Mouse (Mus musculus) splenic B cell, adult 2 months (primary cell): ENCODE measurements around the gene Mea1.
A peak's percentile ranks its signal among the peaks of the same experiment; 100 is the strongest.

Source experiments
- DNase-seq: peaks from one replicate; pipeline ENCODE4 v3.0.0-alpha.2; 2011; ENCODE audit warnings: low read depth, low spot score
- H3K27me3 ChIP-seq: 2 replicates; pipeline ENCODE4 v1.6.1; 2012; ENCODE audit warnings: mild to moderate bottlenecking, low read length, moderate library complexity, mixed read lengths; ENCODE audit not compliant: control insufficient read depth, poor library complexity, insufficient read depth, severe bottlenecking
- H3K36me3 ChIP-seq: 2 replicates; pipeline ENCODE4 v1.6.1; 2012; ENCODE audit warnings: mild to moderate bottlenecking, low read length, moderate library complexity, mixed read lengths; ENCODE audit not compliant: control insufficient read depth, poor library complexity, insufficient read depth, severe bottlenecking

The Mea1 gene

DNA sequence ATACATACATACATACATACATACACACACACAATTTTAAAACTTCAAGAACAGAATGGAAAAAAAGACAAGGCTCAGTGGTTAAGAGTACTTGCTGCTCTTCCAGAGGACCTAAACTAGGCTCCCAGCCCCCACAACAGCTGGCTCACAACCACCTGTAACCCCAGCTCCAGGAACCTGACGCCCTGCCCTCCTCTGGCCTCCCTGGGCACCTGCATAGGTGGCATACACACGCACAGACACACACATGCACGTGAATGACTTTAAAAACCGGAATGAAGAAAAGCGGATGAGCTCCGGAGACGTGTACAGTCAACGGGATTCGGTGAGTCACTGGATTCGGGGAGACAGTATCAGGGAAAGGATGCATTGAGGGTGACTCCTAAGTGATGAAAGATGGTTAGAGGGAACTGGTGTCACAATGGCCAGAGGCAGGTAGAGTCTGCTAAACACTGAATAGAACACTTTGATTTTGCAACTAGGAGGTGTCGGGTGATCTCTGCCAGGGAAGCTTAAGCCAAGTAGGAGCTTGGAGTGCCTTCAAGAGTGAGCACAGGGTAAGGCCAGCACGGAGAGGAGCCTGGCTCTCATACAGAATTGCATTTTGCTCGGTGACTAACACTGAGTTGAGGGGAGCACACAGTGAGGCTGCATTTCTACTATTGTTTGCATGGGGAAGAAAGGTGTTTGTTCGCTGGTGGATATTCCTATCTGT is 27.9 kb downstream of the Mea1 start:
- DNase-seq: no peak
- no peaks in the 10 kb centered on the region for H3K27me3 ChIP-seq

GRCm38 (mm10) chr17:46710959-46711597 is 32.5 kb downstream of the Mea1 start, which contains the start of gene Pex6:
TSS of gene Pex6 (plus strand) at chr17:46711463.
- Histone ChIP-seq H3K27me3 (no peaks in the 10 kb centered on the region), H3K36me3 (peaks cover 9% of the 10 kb centered on the region)
- DNase-seq: peak; percentile 93

More for the DNA sequence above, 27.9 kb downstream of the Mea1 start:
- H3K36me3 ChIP-seq: no peaks in the 10 kb centered on the region

DNA sequence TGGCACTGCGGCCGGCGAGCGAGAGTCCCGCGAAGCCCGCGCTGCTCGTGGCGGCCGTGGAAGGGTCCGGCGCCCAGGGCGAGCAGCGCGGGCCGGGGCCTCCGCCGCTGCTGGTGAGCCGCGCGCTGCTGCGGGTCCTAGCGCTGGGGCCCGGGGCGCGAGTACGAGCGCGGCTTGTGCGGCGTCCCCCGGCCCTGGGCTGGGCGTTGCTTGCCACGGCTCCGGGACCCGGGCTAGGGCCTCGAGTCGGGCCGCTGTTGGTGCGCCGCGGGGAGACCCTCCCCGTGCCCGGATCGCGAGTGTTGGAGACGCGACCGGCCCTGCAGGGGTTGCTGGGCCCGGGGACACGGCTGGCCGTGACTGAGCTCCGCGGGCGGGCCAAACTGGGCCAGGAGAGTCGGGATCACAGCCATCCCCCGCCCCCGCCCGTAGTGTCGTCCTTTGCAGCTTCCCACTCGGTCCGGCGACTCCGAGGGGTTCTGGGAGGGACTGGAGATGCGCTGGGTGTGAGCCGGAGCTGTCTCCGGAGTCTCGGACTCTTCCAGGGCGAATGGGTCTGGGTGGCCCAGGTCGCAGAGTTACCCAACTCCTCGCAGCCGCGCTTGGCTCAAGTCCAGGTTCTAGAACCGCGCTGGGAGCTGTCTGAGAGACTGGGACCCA is 33.1 kb downstream of the Mea1 start:
- DNase-seq: no peak
- H3K36me3 ChIP-seq: peaks cover 9% of the 10 kb centered on the region
- H3K27me3 ChIP-seq: no peaks in the 10 kb centered on the region

GRCm38 (mm10) chr17:46712442-46712841 is 33.8 kb downstream of the Mea1 start:
- no peaks in the 10 kb centered on the region for H3K27me3 ChIP-seq
- H3K36me3 ChIP-seq: peaks cover 9% of the 10 kb centered on the region
- no peak for DNase-seq

DNA sequence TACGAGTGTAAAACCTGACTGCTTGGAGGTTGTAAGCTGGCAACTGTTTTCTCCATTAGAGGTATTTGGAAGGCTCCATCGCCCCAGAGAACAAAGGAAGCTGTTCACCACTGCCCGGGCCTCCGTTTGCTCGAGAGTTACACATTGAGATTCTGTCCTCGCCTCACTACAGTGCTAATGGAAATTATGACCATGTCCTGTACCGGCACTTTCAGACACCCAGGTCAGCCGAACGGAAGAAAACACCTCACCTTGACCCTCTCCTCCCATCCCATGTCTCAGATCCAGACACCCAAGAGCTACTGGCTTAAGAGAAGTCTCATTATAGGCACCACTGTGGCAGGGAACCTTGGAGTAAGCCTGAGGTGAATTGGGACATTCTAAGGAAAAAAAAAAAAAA is 35.3 kb downstream of the Mea1 start:
- no peak for DNase-seq
- Histone ChIP-seq H3K36me3 (peaks cover 9% of the 10 kb centered on the region), H3K27me3 (no peaks in the 10 kb centered on the region)

DNA sequence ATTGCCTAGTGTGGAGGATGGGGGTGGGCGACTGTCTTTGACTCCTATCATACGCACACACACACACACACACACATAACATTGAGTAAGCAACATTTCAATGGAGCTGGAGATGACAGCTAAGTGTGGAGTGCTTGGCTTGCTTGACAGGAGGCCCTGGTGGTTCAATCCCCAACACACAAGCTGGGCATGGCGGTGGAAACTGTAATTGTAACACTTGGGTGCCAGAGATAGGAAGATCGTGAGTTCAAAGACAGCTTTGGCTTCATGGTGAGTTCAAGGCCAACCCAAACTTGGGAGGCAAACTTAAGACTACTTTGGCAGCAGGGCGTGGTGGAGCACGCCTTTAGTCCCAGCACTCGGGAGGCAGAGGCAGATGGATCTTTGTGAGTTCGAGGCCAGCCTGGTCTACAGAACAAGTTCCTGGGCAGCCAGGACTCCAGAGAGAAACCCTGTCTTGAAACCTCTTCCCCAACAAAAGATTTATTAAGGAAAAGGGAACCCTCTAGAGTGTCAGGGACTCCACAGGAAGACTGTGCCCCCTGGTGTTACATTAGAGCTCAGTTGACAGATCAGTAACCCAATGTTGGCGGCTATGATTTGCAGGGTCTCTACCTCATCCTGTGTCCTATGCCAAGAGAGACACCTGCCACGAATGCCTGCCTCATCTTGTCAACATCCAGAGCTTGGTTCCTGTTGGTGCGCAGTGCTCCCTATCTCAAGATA is 36.3 kb downstream of the Mea1 start:
- no peak for DNase-seq
- H3K36me3 ChIP-seq: peaks cover 11% of the 10 kb centered on the region
- H3K27me3 ChIP-seq: no peaks in the 10 kb centered on the region

GRCm38 (mm10) chr17:46721077-46721476 is 42.5 kb downstream of the Mea1 start:
- DNase-seq: no peak
- Histone ChIP-seq H3K27me3 (no peaks in the 10 kb centered on the region), H3K36me3 (peaks cover 7% of the 10 kb centered on the region; the same call in 1 of the 2 replicates)

DNA sequence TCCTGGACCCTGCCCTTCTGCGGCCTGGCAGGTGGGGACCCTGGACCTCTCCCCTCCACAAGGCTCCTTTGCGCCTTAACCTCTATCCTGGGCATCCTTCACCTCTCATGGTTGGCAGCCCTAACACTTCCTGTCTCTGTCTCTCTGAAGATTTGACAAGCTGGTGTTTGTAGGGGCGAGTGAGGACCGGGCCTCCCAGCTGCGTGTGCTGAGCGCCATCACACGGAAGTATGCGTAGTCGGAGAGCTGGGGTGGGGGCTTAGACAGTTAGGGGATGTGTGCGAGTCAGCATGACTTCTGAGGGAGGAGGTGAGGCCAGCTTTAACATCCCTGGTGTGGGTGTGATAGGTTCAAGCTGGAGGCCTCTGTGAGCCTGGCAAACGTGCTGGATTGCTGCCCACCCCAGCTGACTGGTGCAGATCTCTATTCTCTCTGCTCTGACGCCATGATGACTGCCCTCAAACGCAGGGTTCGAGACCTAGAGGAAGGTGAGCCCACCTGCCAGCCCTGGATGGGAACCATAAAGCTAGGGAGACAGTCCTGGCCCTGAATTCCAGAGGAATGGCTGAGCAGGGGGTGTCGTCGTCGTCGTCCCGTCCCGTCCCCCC is 46.0 kb downstream of the Mea1 start:
- Histone ChIP-seq H3K36me3 (peaks cover 5% of the 10 kb centered on the region; the same call in 1 of the 2 replicates), H3K27me3 (no peaks in the 10 kb centered on the region)
- no peak for DNase-seq

DNA sequence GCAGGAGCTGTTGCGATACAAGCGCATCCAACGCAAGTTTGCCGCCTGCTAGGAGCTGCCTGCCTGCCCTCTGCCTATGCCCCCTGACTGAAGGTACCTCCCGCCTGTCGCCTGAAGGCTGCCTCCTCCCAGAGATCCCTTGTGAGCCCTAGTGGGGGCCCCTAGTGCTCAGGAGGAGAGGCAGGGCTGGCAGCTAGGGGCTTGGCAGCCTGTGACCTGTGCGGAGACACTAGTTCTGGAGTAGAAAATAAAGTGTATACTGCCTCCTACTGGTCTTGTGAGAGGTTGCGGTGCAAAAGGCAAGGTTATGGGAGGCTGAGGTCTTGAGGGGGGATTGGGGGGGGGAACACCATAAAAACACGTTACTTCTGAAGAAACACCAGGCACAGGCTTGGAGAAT is 46.7 kb downstream of the Mea1 start:
- Histone ChIP-seq H3K27me3 (no peaks in the 10 kb centered on the region), H3K36me3 (peaks cover 5% of the 10 kb centered on the region; the same call in 1 of the 2 replicates)
- DNase-seq: peak; percentile 73

GRCm38 (mm10) chr17:46725731-46726645 is 47.4 kb downstream of the Mea1 start:
- no peak for DNase-seq
- no peaks in the 10 kb centered on the region for H3K27me3 ChIP-seq
- peaks cover 5% of the 10 kb centered on the region; the same call in 1 of the 2 replicates for H3K36me3 ChIP-seq

- Histone ChIP-seq H3K36me3 (peaks cover 5% of the 10 kb centered on the region; the same call in 1 of the 2 replicates), H3K27me3 (no peaks in the 10 kb centered on the region)
- no peak for DNase-seq
Measured at GRCm38 (mm10) chr17:46727271-46727670, 48.7 kb downstream of the Mea1 start.

GRCm38 (mm10) chr17:46728021-46728420 is 49.4 kb downstream of the Mea1 start:
- peaks cover 5% of the 10 kb centered on the region; the same call in 1 of the 2 replicates for H3K36me3 ChIP-seq

DNA sequence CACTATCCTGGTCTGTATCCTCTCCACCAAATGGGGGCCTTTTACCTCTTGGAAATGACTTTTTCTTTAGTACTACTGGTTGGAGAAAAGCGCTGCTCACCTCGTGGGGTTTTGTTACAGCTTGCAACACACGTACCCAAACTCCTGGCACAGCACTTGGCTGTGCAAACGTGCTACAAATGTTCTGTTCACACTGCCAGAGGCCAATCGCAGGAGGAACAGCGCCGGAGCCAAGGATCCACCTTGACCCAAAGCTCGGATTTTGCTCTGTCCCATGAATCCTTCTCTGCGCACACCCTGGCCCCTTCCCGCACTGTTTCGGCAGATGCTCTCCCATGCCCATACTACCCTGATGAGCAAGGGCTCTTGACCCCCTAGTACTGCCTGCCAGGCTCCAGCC is 49.9 kb downstream of the Mea1 start:
- H3K27me3 ChIP-seq: no peaks in the 10 kb centered on the region
- DNase-seq: no peak
- 0 out of 2 replicates have a peak, but pooled peaks cover 3% of the 10 kb centered on the region for H3K36me3 ChIP-seq

More at GRCm38 (mm10) chr17:46728021-46728420, 49.4 kb downstream of the Mea1 start:
- DNase-seq: no peak
- H3K27me3 ChIP-seq: no peaks in the 10 kb centered on the region
